Mouse (Mus musculus) neural tube, embryonic 14.5 days (tissue): ENCODE data around the gene Fancc. TPM values are rescaled to one million over a fixed set of nuclear protein-coding genes. Genes with fewer than 3 reads are reported as not detected.

Experiments used
- ATAC-seq: fragments of 200-750 bp; cut with Nextera tagmentation; 2 replicates; pipeline ENCODE4 v1.8.0; 2017; ENCODE audit warnings: low read depth, mild to moderate bottlenecking, moderate TSS enrichment, moderate library complexity
- H3K27ac ChIP-seq: fragments of 300-500 bp; sonication (generic); 2 replicates; pipeline ENCODE4 v1.5.1; 2014; ENCODE audit warnings: low read depth, mild to moderate bottlenecking, control low read depth, low read length, moderate library complexity, mixed read lengths
- H3K27me3 ChIP-seq: fragments of 300-500 bp; sonication (generic); 2 replicates; pipeline ENCODE4 v1.6.1; 2014; ENCODE audit warnings: low read length; ENCODE audit not compliant: control insufficient read depth, insufficient read depth
- H3K36me3 ChIP-seq: fragments of 300-500 bp; sonication (generic); 2 replicates; pipeline ENCODE4 v1.6.1; 2014; ENCODE audit warnings: low read length, mixed read lengths; ENCODE audit not compliant: control insufficient read depth, insufficient read depth
- H3K4me1 ChIP-seq: fragments of 300-500 bp; sonication (generic); 2 replicates; pipeline ENCODE4 v1.6.1; 2014; ENCODE audit warnings: low read length; ENCODE audit not compliant: control insufficient read depth, insufficient read depth
- H3K4me2 ChIP-seq: fragments of 300-500 bp; sonication (generic); 2 replicates; pipeline ENCODE4 v1.6.1; 2014; ENCODE audit warnings: mild to moderate bottlenecking, low read depth, low read length, control low read depth
- H3K4me3 ChIP-seq: fragments of 300-500 bp; sonication (generic); 2 replicates; pipeline ENCODE4 v1.5.1; 2014; ENCODE audit warnings: low read depth, low read length, control low read depth, mixed read lengths
- H3K9ac ChIP-seq: fragments of 300-500 bp; sonication (generic); replicated peaks from 2 replicates; pipeline ENCODE4 v1.6.1; 2014; ENCODE audit warnings: low read depth, mild to moderate bottlenecking, control low read depth, low read length, mixed read lengths
- H3K9me3 ChIP-seq: fragments of 300-500 bp; sonication (generic); 2 replicates; pipeline ENCODE4 v1.6.1; 2016; ENCODE audit warnings: low read length; ENCODE audit not compliant: control insufficient read depth
- WGBS: fragments of 180-500 bp; shearing (Covaris S2); extraction: QIAGEN DNeasy Blood & Tissue Kit; methylation state at CpG from one replicate; pipeline ENCODE4 v1.1.7; 2014; 5-methylcytosine and 5-hydroxymethylcytosine counted together
- polyA plus RNA-seq: library from polyadenylated mRNA; unstranded; fragments of >200 nt; fragmentation: Nextera tagmentation; extraction: Ambion mirVana; gene quantifications from 2 replicates; pipeline ENCODE4 v1.2.1, GENCODE M21; 2014

Gene Fancc
- polyA plus RNA-seq, 1 experiment from 2014 or later, result 14.6 TPM

DNA sequence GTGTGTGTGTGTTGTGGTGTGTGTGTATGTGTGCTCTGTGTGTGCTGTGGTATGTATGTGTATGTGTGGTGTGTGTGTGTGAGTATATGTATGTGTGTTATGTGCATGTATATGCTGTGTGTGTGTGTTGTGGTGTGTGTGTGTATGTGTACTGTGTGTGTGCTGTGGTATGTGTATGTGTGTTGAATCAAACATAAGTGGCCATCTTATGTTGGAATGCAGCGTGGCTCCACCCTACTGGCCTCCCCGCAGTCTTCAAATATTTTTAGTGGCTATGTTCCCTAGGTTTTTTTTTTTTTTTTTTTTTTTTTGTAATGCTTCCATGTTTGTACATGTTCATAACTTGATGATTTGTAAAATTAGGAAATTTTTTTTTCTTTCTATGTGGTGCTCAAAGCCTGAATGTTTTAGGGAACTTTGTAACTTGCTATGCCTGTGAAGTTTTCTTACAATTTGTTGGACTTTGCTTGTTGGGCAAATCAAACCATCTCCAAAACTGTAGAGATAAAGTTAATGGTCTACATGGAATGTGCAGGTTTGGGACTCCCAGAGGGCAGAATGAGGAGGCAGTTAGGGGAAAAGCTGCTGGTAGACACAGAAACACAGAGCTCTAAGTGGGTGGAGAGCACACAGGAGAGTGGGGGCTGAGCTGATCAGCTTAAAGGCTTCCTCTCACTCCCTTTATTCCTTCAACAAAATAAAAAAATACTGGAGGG lies 244.6 kb downstream of the Fancc start:
- Histone ChIP-seq H3K9me3 (no peaks in the 10 kb centered on the region), H3K27me3 (no peaks in the 10 kb centered on the region), H3K4me2 (no peak overlapping the region), H3K9ac (no peak overlapping the region), H3K4me3 (no peak overlapping the region), H3K4me1 (0 out of 2 replicates have a peak, but pooled peaks cover 3% of the 10 kb centered on the region), H3K36me3 (no peaks in the 10 kb centered on the region), H3K27ac (no peak overlapping the region)
- ATAC-seq, result no peak
- 89% methylated on average over 2 of the region's 2 CpGs for WGBS

DNA sequence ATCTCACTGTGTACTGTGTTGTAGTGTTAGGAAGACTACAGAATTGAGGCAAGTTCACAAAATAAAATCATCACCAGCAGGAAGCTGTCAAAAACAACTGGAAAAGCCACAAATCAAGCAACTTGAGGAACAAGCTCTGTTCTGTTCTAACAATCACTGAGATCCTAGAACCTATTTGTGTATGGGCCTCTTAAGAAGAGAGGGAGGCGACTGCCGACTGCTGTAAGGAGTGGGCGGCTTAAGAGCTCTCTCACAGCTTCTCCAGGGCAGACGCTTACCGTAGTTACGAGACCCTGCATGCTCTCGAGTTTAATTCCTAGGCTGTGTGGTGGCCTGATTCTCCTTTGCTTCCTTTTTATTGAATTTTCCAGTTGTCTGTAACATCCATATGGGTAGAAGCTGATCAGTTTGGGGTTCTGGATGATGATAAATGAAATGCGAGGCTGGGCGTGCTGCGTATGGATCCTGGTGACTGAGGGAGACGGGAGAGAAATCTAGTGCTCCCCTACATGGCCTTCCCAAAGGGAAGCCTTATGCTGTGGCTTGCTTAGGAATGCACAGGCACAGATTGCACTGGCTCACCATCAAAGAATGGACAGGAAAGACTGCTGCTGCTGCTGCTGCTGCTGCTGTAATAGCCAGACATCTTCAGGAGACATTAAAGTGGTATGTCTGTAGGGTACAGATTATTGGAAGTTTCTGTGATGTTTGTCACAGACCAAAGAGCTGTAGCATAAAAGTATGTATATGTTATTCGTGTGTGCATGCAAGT lies 245.8 kb downstream of the Fancc start:
- no peak overlapping the region for H3K9ac ChIP-seq
- no peak overlapping the region for H3K4me3 ChIP-seq
- 0 out of 2 replicates have a peak, but pooled peaks cover 3% of the 10 kb centered on the region for H3K4me1 ChIP-seq
- no peak overlapping the region for H3K27ac ChIP-seq
- H3K27me3 ChIP-seq, result no peaks in the 10 kb centered on the region
- ATAC-seq, result no peak
- H3K36me3 ChIP-seq, result no peaks in the 10 kb centered on the region
- no peaks in the 10 kb centered on the region for H3K9me3 ChIP-seq
- 67% methylated on average over 12 of the region's 12 CpGs for WGBS
- H3K4me2 ChIP-seq, result no peak overlapping the region

DNA sequence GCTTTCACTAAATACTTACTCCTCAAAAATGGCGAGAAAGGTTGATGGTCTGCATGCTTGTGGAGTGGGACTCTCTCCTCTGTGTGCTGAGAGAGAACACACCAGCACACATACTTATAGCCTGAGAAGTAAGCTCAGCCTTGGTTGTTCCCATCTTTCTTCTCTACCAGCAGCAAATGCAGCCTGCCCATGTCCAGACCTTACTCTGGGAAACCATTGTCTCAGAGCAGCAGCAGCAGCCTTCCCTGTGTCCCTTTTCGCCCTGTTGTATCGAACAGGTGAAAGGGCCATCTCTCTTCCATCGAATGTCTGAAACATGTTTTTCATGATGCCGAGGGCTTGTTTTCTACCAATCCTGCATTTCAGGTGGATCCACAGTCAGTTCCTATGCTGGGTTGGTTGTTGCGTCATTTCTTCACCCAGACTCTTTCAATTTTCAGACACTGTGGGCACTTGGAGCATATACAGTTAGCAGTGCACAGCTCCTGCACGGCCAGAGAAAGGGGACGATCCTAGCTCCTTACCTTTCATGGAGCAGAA lies 246.6 kb downstream of the Fancc start:
- ATAC-seq, result no peak
- no peak overlapping the region for H3K9ac ChIP-seq

DNA sequence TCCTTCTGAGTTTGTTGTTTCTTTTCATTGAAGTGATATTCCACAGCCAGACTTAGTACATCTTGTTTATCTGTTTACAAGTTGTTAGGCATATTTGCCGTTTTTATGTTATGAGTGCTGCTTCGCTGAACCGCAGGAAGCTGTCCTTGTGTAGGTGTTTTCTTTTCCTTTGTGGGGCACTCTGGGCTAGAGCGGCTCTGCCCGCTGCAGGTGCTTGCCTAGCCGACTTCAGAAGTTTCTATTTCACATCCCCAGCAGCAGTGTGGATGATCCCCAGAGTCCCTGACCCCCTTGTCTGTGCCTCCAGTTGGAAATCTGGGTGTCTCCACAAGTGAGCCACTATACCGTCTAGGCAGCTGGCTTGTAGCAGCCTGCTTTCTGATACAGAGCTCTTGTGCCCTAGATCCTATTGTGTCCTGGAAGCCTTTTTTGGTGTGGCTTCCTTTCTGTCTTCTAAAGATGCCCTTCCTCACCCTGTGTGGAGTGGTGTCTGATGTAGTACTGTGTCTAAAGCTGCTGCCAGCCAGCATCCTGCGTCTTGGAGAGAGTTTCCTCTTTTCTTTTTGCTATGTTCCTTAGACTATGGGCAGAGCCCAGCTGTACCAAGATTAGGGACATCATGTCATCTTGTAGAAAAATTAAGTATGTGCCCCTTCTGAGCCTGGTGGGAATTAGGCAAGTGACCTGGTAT lies 247.2 kb downstream of the Fancc start:
- 77% methylated on average over 8 of the region's 8 CpGs for WGBS

More for the DNA sequence above, 246.6 kb downstream of the Fancc start:
- no peaks in the 10 kb centered on the region for H3K27me3 ChIP-seq
- no peak overlapping the region for H3K4me3 ChIP-seq
- no peak overlapping the region; the same call in 1 of the 2 replicates for H3K4me2 ChIP-seq
- no peaks in the 10 kb centered on the region for H3K36me3 ChIP-seq
- 92% methylated on average over 8 of the region's 8 CpGs for WGBS
- H3K9me3 ChIP-seq, result no peaks in the 10 kb centered on the region
- H3K4me1 ChIP-seq, result 0 out of 2 replicates have a peak, but pooled peaks cover 3% of the 10 kb centered on the region
- no peak overlapping the region for H3K27ac ChIP-seq

DNA sequence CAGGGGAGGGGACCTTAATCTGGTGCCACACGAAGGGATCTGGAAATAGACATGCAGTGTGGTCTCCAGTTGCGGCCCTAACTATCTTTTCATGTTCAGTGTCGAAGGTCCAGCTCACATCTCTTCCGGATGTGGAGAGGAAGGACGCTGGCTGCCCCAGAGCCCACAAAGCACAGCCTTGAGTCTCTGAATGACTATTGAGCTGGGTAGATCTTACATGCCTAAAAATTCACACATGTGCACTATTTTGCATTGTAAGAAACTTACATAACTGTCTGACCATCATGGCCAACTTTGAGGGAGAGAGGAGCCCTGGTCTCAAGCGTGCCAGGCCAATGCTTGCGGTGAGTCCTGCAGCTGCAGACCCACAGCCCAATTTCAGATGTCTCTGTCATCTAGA lies 247.9 kb downstream of the Fancc start:
- Histone ChIP-seq H3K27me3 (no peaks in the 10 kb centered on the region), H3K4me1 (0 out of 2 replicates have a peak, but pooled peaks cover 3% of the 10 kb centered on the region), H3K4me3 (no peak overlapping the region), H3K4me2 (no peak overlapping the region), H3K9ac (no peak overlapping the region), H3K27ac (no peak overlapping the region), H3K9me3 (no peaks in the 10 kb centered on the region), H3K36me3 (no peaks in the 10 kb centered on the region)
- 88% methylated on average over 7 of the region's 7 CpGs for WGBS
- ATAC-seq, result no peak

More for the DNA sequence above, 247.2 kb downstream of the Fancc start:
- no peak overlapping the region for H3K4me2 ChIP-seq
- ATAC-seq, result no peak
- no peaks in the 10 kb centered on the region for H3K36me3 ChIP-seq
- H3K4me3 ChIP-seq, result no peak overlapping the region
- 0 out of 2 replicates have a peak, but pooled peaks cover 3% of the 10 kb centered on the region for H3K4me1 ChIP-seq
- no peak overlapping the region for H3K27ac ChIP-seq
- no peaks in the 10 kb centered on the region for H3K27me3 ChIP-seq
- no peak overlapping the region for H3K9ac ChIP-seq
- no peaks in the 10 kb centered on the region for H3K9me3 ChIP-seq

DNA sequence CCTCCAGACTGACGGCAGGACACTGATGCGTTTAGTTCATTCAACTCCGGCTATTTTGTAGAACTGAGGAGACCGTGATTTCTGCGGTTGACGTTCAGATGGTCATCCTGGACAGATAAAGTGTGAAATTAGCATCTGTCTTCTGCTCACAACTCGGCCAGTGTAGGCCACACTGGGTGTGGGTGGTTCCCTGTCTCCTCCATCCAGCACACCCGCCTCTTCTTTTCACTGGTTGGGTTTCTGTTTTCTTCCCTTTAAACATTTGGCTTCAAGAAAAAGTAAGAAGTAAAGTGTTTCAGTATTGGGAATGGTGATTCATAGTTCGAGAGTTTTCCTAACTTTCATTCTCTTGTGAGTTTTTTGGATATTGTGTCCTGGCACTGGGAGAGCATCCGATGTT lies 248.8 kb downstream of the Fancc start:
- H3K36me3 ChIP-seq, result no peaks in the 10 kb centered on the region
- H3K9ac ChIP-seq, result no peak overlapping the region
- H3K27me3 ChIP-seq, result no peaks in the 10 kb centered on the region
- no peak overlapping the region for H3K27ac ChIP-seq
- ATAC-seq, result no peak
- 95% methylated on average over 10 of the region's 10 CpGs for WGBS
- H3K9me3 ChIP-seq, result no peaks in the 10 kb centered on the region
- H3K4me3 ChIP-seq, result no peak overlapping the region
- H3K4me1 ChIP-seq, result 0 out of 2 replicates have a peak, but pooled peaks cover 3% of the 10 kb centered on the region
- no peak overlapping the region for H3K4me2 ChIP-seq

DNA sequence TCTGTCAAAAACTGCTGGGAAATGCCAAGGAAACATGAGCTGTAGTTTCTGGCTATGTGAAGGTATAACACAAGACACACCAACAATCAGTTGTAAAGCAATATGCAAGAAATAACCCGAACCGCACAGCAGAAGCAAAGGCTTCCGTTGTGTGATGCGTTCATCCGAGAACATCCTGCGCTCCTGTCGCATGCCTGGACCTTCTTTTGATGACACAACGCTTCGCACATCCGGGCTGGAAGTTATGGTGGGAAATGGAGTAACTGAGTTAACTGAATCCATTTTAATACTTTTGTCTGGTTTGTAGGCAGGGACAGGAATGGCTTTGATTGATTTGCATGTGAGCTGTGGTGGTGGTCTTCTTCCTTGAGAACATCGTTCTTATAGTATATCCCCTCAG lies 249.4 kb downstream of the Fancc start:
- H3K27me3 ChIP-seq, result no peaks in the 10 kb centered on the region
- H3K4me2 ChIP-seq, result no peak overlapping the region
- 0 out of 2 replicates have a peak, but pooled peaks cover 3% of the 10 kb centered on the region for H3K4me1 ChIP-seq
- 93% methylated on average over 11 of the region's 11 CpGs for WGBS
- H3K9ac ChIP-seq, result no peak overlapping the region
- no peak overlapping the region for H3K27ac ChIP-seq
- no peaks in the 10 kb centered on the region for H3K9me3 ChIP-seq
- no peak overlapping the region for H3K4me3 ChIP-seq
- no peak for ATAC-seq
- no peaks in the 10 kb centered on the region for H3K36me3 ChIP-seq

DNA sequence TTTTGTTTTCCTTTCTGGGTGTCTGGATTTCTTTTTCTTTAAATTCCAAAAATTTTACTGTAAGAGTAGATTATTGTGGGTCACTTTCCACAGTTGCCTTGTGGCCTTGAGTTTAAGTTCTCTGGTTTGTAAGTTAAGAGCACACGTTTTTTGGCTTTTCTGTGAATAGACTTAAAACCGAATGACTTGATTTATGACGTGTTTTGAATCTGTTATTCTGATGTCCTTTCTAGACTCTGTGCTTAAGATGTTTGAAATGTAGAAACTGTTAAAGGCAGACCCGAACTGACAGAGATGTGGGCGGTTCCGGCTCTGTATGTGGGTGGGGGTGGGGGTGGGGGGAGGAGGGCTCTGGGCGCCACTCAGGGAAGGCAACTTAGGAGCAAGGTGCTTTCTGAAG lies 250.0 kb downstream of the Fancc start:
- WGBS, result 50% methylated on average over 7 of the region's 7 CpGs
- Histone ChIP-seq H3K4me1 (0 out of 2 replicates have a peak, but pooled peaks cover 3% of the 10 kb centered on the region), H3K36me3 (no peaks in the 10 kb centered on the region), H3K27ac (no peak overlapping the region), H3K9me3 (no peaks in the 10 kb centered on the region), H3K4me3 (no peak overlapping the region), H3K4me2 (no peak overlapping the region), H3K9ac (no peak overlapping the region), H3K27me3 (no peaks in the 10 kb centered on the region)
- no peak for ATAC-seq
